Mouse (Mus musculus) CD8-positive naive resting alpha-beta T cell, adult 2 months (primary cell): ENCODE results near the gene Sod3.

ENCODE experiments used
- DNase-seq, 2 experiments: peaks; one replicate each; pipeline ENCODE4 v3.0.0; 2022; ENCODE audit warnings: low read depth in 2 of 2, low spot score in 2 of 2

Sod3 gene

GRCm38 (mm10) chr5:52363468-52364150 lies at the start of gene Sod3:
TSS of gene Sod3 (plus strand) at chr5:52363791.
- no peak for DNase-seq

DNA sequence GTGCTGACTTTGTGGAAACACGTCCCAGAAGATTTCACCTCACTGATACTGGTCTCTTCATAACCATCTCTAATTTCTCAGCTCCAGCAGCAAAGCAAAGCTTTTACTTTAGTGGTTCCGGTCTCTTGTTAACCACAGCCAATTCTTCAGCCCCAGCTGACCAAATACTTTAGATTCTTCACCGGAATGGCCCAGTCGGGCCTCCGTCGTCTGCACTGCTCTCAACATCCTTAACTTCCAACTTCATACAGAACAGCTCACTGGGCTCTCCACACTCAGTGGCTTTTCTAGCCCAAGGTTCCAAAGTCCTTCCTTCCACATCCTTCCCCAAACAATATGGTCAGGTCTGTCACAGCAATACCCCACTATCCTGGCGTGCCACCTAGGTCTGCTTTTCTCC lies 46.7 kb upstream of the Sod3 start:
- DNase-seq: no peak

- no peak for DNase-seq
Measured at GRCm38 (mm10) chr5:52319499-52319898, 44.1 kb upstream of the Sod3 start.

GRCm38 (mm10) chr5:52332120-52332519 lies 31.5 kb upstream of the Sod3 start:
- no peak for DNase-seq

- DNase-seq: no peak
Measured at GRCm38 (mm10) chr5:52335590-52335989, 28.0 kb upstream of the Sod3 start.

GRCm38 (mm10) chr5:52339134-52339533 lies 24.5 kb upstream of the Sod3 start:
- no peak for DNase-seq

GRCm38 (mm10) chr5:52346890-52347289 lies 16.7 kb upstream of the Sod3 start:
- no peak for DNase-seq

GRCm38 (mm10) chr5:52350451-52350850 lies 13.1 kb upstream of the Sod3 start:
- no peak for DNase-seq

- no peak for DNase-seq
Measured at GRCm38 (mm10) chr5:52351561-52351960, 12.0 kb upstream of the Sod3 start.

DNA sequence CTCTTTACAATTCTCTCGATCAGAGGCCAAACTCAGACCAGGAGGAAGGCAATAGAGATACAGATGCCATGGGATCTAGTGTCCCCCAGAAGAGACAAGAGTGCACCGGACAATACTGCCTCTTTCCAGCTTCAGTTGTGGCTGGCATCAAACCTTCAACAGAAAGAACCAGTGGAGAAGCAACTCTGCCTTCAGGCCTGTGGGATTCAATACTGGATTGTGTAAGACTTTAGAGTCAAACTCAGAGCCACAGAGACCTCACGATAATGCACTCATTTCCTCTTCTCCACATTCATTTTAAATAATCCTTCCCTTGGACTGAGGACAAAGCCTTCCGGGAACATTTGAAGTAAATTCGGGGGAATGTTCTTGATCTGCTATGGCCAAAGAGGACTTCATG lies 10.9 kb upstream of the Sod3 start:
- no peak for DNase-seq

DNA sequence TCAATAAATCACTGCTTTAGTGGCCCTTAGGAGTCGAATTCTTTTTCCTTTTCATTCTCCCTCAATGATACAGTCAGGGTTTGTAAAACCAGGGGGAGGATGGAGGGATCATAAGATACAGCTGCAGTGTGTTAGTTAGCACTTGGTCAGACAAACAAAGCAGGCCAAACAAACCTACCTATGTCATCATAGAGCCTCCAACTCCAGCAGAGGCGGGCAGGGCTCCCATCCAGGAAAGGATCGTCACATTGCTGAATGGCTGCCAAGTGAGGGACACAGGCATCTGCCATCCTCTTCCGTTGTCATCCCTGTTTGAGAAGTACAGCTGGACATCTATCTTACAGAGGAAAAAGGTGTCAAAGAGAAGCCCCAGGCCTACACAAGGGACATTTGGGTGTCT lies 9.2 kb upstream of the Sod3 start:
- no peak for DNase-seq

- DNase-seq: no peak
Measured at GRCm38 (mm10) chr5:52355612-52356011, 8.0 kb upstream of the Sod3 start.

GRCm38 (mm10) chr5:52357175-52357754 lies 6.3 kb upstream of the Sod3 start:
- no peak for DNase-seq

DNA sequence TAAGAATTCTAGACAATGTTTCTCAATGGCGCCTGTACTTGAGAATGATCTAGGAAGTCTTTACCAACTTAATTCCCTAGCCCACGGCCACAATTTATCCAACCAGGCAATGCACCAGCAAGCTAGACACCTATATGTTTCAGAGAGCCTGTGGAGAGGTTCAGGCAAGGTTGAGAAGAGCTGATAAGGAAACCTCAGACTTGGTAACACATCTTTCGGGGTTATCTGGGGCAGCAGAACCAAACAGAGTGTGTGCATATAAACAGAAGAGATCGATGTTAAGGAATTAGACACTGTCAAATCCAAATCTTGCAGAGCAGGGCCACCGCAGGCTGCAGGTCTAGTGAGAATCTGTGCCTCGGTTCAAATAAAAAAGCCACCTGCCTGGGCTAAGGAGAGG lies 5.5 kb upstream of the Sod3 start:
- no peak for DNase-seq

GRCm38 (mm10) chr5:52360286-52361049 lies 3.1 kb upstream of the Sod3 start:
- DNase-seq: no peak

GRCm38 (mm10) chr5:52362776-52363467 lies 669 bp upstream of the Sod3 start:
- no peak for DNase-seq

GRCm38 (mm10) chr5:52364521-52364920 lies 930 bp downstream of the Sod3 start:
- DNase-seq: no peak

DNA sequence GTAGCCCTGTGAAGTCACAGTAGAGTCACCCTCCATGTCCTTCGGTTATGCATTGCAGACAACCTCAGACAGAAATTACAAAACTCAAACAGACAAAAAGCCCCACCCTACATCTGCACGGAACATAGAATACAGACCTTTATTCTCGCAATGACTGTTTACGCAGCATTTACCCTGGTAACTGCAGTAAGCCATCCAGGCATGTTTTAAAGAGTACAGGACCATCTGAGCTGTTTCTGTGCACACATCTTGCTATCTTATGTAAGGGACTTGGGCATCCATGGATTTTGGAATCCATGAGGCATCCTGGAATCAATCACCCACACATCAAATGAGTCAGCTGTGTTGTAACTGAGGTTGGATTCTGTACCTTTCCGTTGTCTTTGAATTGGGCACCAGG lies 2.3 kb downstream of the Sod3 start:
- no peak for DNase-seq

GRCm38 (mm10) chr5:52366661-52367060 lies 3.1 kb downstream of the Sod3 start:
- DNase-seq: no peak

GRCm38 (mm10) chr5:52367866-52368840 lies 4.6 kb downstream of the Sod3 start:
- DNase-seq: no peak

GRCm38 (mm10) chr5:52370901-52371300 lies 7.3 kb downstream of the Sod3 start:
- DNase-seq: no peak
